In genomic region chr14:101653581-101654525, GRCm38 (mm10) we compare ENCODE assay signal across 7 mouse cellular contexts. TPM values are rescaled to one million over a fixed set of nuclear protein-coding genes. Genes with fewer than 3 reads are reported as not detected.
DNase-seq lines count a peak whose midpoint lies in the region; ATAC-seq lines count a peak whose summit lies in the region.

Uchl3 (plus strand) TSS chr14:101653967.

- peak; percentile 98 for DNase-seq in adrenal gland, postnatal 14 days
- DNase-seq in embryonic facial prominence, embryonic 11.5 days (ENCODE audit: low spot score) = peak; percentile 98
- DNase-seq in heart, adult 11 months = peak; percentile 99
- DNase-seq in kidney, adult 18-20 months = peak; percentile 99
- DNase-seq in limb, embryonic 11.5 days (ENCODE audit: low spot score) = peak; percentile 100
- peak; percentile 100 for DNase-seq in midbrain, embryonic 14.5 days
- DNase-seq in spleen, adult 18-20 months = peak; percentile 91 to 98

- peak within 1 kb of the TSS; percentile 99 for H3K4me3 ChIP-seq in embryonic facial prominence, embryonic 11.5 days (ENCODE audit: low read depth, low read length)
- peak within 1 kb of the TSS; percentile 97 for H3K4me3 ChIP-seq in limb, embryonic 11.5 days (ENCODE audit: low read depth, low read length)
- peak within 1 kb of the TSS; percentile 97 for H3K4me3 ChIP-seq in midbrain, embryonic 14.5 days (replicated peaks; ENCODE audit: low read depth, low read length)

- no peak within 1 kb of the TSS for H3K27ac ChIP-seq in embryonic facial prominence, embryonic 11.5 days (replicated peaks; ENCODE audit: low read depth, low read length)
- no peak within 1 kb of the TSS; the same call in 1 of the 2 replicates for H3K27ac ChIP-seq in limb, embryonic 11.5 days (replicated peaks; ENCODE audit: low read depth, low read length)
- H3K27ac ChIP-seq in midbrain, embryonic 14.5 days (replicated peaks; ENCODE audit: low read depth, low read length) = peak within 1 kb of the TSS; percentile 83

- no peaks in the 10 kb centered on the region for H3K9me3 ChIP-seq in embryonic facial prominence, embryonic 11.5 days (replicated peaks; ENCODE audit: control insufficient read depth, low read length)
- H3K9me3 ChIP-seq in limb, embryonic 11.5 days (ENCODE audit: control insufficient read depth, low read length) = no peaks in the 10 kb centered on the region
- no peaks in the 10 kb centered on the region for H3K9me3 ChIP-seq in midbrain, embryonic 14.5 days (ENCODE audit: control insufficient read depth, low read length)

- peak within 1 kb of the TSS; percentile 82 for H3K4me2 ChIP-seq in embryonic facial prominence, embryonic 11.5 days (ENCODE audit: low read depth, low read length)
- peak within 1 kb of the TSS; percentile 78 for H3K4me2 ChIP-seq in limb, embryonic 11.5 days (ENCODE audit: low read depth, severe bottlenecking)
- peak within 1 kb of the TSS; percentile 67 for H3K4me2 ChIP-seq in midbrain, embryonic 14.5 days (ENCODE audit: low read length)

- WGBS in embryonic facial prominence, embryonic 11.5 days = under 1% methylated on average over 79 of the region's 81 CpGs
- WGBS in limb, embryonic 11.5 days = under 1% methylated on average over 58 of the region's 81 CpGs
- WGBS in midbrain, embryonic 14.5 days = under 1% methylated on average over 81 of the region's 81 CpGs

- H3K4me1 ChIP-seq in embryonic facial prominence, embryonic 11.5 days (ENCODE audit: control insufficient read depth, insufficient read depth, low read length) = no peaks in the 10 kb centered on the region
- H3K4me1 ChIP-seq in limb, embryonic 11.5 days (ENCODE audit: control insufficient read depth, insufficient read depth, low read length) = no peaks in the 10 kb centered on the region
- peaks cover 11% of the 10 kb centered on the region for H3K4me1 ChIP-seq in midbrain, embryonic 14.5 days (ENCODE audit: control insufficient read depth, insufficient read depth, low read length)

- peak within 1 kb of the TSS; percentile 81 for H3K9ac ChIP-seq in embryonic facial prominence, embryonic 11.5 days (replicated peaks; ENCODE audit: low read length)
- peak within 1 kb of the TSS; percentile 71 for H3K9ac ChIP-seq in limb, embryonic 11.5 days (ENCODE audit: low read length)
- H3K9ac ChIP-seq in midbrain, embryonic 14.5 days (replicated peaks; ENCODE audit: low read length) = peak within 1 kb of the TSS; percentile 91

- H3K27me3 ChIP-seq in embryonic facial prominence, embryonic 11.5 days (ENCODE audit: control insufficient read depth, insufficient read depth, low read length) = no peaks in the 10 kb centered on the region
- no peaks in the 10 kb centered on the region for H3K27me3 ChIP-seq in limb, embryonic 11.5 days (ENCODE audit: control insufficient read depth, insufficient read depth, low read length)
- no peaks in the 10 kb centered on the region for H3K27me3 ChIP-seq in midbrain, embryonic 14.5 days (ENCODE audit: control insufficient read depth, insufficient read depth, low read length)

- H3K36me3 ChIP-seq in embryonic facial prominence, embryonic 11.5 days (replicated peaks; ENCODE audit: control insufficient read depth, insufficient read depth, low read depth, low read length) = no peaks in the 10 kb centered on the region
- no peaks in the 10 kb centered on the region for H3K36me3 ChIP-seq in limb, embryonic 11.5 days (ENCODE audit: control insufficient read depth, insufficient read depth, low read length)
- 0 out of 2 replicates have a peak, but pooled peaks cover 3% of the 10 kb centered on the region for H3K36me3 ChIP-seq in midbrain, embryonic 14.5 days (ENCODE audit: control insufficient read depth, insufficient read depth, low read length)

- ATAC-seq in embryonic facial prominence, embryonic 11.5 days (replicated peaks; ENCODE audit: insufficient number of reproducible peaks, low FRiP score, low TSS enrichment, low read depth) = peak; percentile 85
- ATAC-seq in limb, embryonic 11.5 days (ENCODE audit: insufficient number of reproducible peaks, low FRiP score, low TSS enrichment, low read depth) = peak; percentile 93
- peak; percentile 91 for ATAC-seq in midbrain, embryonic 14.5 days (ENCODE audit: low FRiP score, low TSS enrichment)

RNA-seq across cellular contexts. Expression of gene Uchl3, which starts in this region (rescaled TPM):
- total RNA-seq in adrenal gland, postnatal 14 days (2021) = 46.6 and 50.2 TPM in 2 replicates
- 183 and 184 TPM in 2 replicates for polyA plus RNA-seq in embryonic facial prominence, embryonic 11.5 days (2014; fragmentation: Nextera tagmentation; extraction: Ambion mirVana)
- 165 and 174 TPM in 2 replicates for polyA plus RNA-seq in limb, embryonic 11.5 days (2014; fragmentation: Nextera tagmentation; extraction: Ambion mirVana)
- 294 and 335 TPM in 2 replicates for polyA plus RNA-seq in midbrain, embryonic 14.5 days (2014; fragmentation: Nextera tagmentation; extraction: Ambion mirVana)
